Mouse (Mus musculus): ENCODE measurements around the gene Tln2.

DNA sequence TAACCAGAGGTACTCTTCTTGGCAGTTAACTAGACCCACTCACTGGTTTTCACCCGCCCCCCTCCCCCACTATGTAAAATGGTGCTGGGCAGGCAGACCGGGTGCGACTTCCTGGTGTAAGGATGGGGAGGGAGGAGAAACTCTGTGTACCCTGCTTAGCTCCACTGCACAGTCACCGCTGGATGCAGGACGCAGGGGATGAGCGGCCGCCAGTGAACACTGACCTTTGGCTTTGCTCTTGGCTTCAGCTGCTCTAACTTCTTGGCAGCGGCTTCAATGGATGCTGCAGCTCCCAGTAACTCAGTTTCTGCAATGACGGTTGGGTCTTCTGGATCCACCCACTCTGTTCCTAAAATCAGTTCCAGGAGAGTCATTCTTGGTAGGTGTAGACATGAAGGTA is 319.0 kb downstream of the Tln2 start:
- TF ChIP-seq CTCF (IDR thresholded peaks at IDR 0.05; ENCODE audit: control insufficient read depth, insufficient read depth, insufficient read length) (no peak), MAX (IDR thresholded peaks at IDR 0.05) (no peak)

All from C2C12 (cell line).